Mouse (Mus musculus) testis, adult 2 months (tissue): ENCODE data around the gene Dennd4a. TPM values are rescaled to one million over a fixed set of nuclear protein-coding genes. Genes with fewer than 3 reads are reported as not detected.

Experiments
- H3K27ac ChIP-seq: fragments of 200-500 bp; 2 replicates; pipeline ENCODE4 v1.5.1; 2012; ENCODE audit warnings: low read depth, low read length; ENCODE audit not compliant: control insufficient read depth, insufficient read depth
- H3K27me3 ChIP-seq: fragments of 200-500 bp; 2 replicates; pipeline ENCODE4 v1.6.1; 2012; ENCODE audit warnings: mild to moderate bottlenecking, low read length, moderate library complexity; ENCODE audit not compliant: control insufficient read depth, insufficient read depth
- H3K36me3 ChIP-seq: fragments of 200-500 bp; 2 replicates; pipeline ENCODE4 v1.6.1; 2012; ENCODE audit warnings: mild to moderate bottlenecking, low read length; ENCODE audit not compliant: control insufficient read depth, insufficient read depth
- H3K4me1 ChIP-seq: fragments of 200-500 bp; 2 replicates; pipeline ENCODE4 v1.6.1; 2012; ENCODE audit warnings: low read length; ENCODE audit not compliant: control insufficient read depth, insufficient read depth
- H3K4me3 ChIP-seq: fragments of 200-500 bp; 2 replicates; pipeline ENCODE4 v1.5.1; 2012; ENCODE audit warnings: low read depth, mild to moderate bottlenecking, low read length, moderate library complexity, mixed read lengths; ENCODE audit not compliant: control insufficient read depth
- CTCF ChIP-seq: fragments of 200-500 bp; IDR thresholded peaks from 2 replicates; pipeline ENCODE4 v1.5.1; 2012; ENCODE audit warnings: low read depth, mild to moderate bottlenecking, inconsistent platforms, low read length, moderate library complexity; ENCODE audit not compliant: control insufficient read depth, insufficient read depth, insufficient replicate concordance
- POLR2A ChIP-seq: fragments of 200-500 bp; IDR thresholded peaks from 2 replicates; pipeline ENCODE4 v1.6.1; 2012; ENCODE audit warnings: low read depth, mild to moderate bottlenecking, inconsistent platforms, low read length, moderate library complexity; ENCODE audit not compliant: control insufficient read depth
- polyA plus RNA-seq: library from polyadenylated mRNA; depleted of rRNA; stranded (reverse); fragments of >200 nt; gene quantifications from 2 replicates; pipeline ENCODE4 v1.2.3, GENCODE M21; 2012

The Dennd4a gene
- polyA plus RNA-seq, 1 experiment, result 8.3 TPM

DNA sequence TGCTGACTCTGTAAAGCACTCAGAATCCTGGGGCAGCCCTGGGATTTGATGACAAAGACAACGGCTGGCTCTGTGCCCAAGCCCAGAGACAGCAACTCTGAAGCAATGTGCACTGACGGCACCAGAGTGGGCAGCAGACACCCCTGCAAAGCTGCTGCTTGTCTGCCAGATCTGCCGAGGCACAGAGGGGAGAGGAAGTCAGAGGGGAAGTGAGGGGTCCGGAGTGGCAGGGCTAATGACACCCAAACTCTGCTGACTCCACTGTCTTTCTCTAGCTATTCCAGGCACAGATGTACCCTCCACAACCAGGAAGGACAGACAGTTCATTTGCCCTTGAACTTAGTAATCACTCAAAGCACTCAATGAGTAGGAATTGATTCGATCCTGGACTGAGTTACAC is 39.9 kb upstream of the Dennd4a start:
- Histone ChIP-seq H3K4me1 (peaks cover 3% of the 10 kb centered on the region; the same call in 1 of the 2 replicates), H3K36me3 (no peaks in the 10 kb centered on the region), H3K27me3 (no peaks in the 10 kb centered on the region), H3K27ac (no peak overlapping the region), H3K4me3 (no peak overlapping the region)
- TF ChIP-seq POLR2A (no peak), CTCF (no peak)

DNA sequence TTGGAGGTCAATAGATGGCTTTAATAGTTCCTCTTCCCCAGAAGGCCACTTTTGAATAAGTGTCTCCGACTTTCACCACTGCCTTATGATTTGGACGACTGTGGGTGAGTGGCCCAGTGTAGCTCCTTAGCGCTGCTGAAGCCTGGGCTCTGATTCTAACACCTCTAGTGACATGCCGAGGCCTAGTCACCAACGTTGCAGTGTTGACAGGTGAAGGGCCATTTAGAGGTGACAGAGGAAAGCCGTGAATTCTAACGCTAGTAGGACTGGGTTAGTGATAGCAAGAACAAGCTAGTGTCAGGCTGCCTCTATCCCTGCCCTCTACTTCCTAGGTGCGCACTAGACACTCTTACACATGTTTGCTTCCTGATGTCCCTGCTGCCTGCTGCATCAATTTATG is 37.9 kb upstream of the Dennd4a start:
- TF ChIP-seq POLR2A, result no peak
- TF ChIP-seq CTCF, result no peak
- peaks cover 3% of the 10 kb centered on the region; the same call in 1 of the 2 replicates for H3K4me1 ChIP-seq
- no peaks in the 10 kb centered on the region for H3K27me3 ChIP-seq
- no peak overlapping the region for H3K27ac ChIP-seq
- no peak overlapping the region for H3K4me3 ChIP-seq
- H3K36me3 ChIP-seq, result no peaks in the 10 kb centered on the region

DNA sequence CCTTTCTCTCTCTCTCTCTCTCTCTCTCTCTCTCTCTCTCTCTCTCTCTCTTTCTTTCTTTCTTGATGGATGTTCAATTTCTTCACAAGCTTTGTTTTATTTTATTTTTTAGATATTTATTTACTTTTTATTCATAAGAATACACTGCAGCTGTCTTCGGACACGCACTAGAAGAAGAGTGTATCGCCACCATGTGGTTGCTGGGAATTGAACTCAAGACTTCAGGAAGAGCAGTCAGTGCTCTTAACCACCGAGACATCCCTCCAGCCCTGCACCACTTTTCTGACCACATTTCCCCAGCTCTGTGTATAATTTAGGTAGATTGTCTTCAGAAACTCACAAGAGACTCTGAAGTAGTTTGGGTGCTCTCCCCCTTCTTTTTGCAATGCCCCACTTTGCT is 37.2 kb upstream of the Dennd4a start:
- peaks cover 4% of the 10 kb centered on the region for H3K4me1 ChIP-seq
- no peak overlapping the region for H3K27ac ChIP-seq
- H3K27me3 ChIP-seq, result no peaks in the 10 kb centered on the region

DNA sequence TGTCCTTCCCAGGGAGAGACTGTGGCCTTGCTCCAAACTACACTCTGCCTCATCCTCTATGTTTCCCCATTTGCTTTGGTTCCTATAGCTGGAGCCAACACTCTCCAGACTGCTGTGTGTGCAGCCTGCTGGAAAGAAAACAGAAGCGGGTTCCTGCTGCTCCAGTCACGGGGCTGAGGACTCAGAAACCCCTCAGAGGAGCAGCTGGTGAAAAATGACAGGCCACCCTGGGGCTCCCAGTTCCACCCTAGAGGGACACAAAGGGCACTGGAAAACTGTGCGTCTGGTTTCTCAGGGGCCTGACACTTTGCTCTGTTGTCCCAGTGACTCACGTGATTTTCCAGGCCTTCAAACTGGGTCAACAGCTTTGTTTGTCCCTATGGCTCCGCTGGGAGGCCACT is 36.7 kb upstream of the Dennd4a start:
- no peak overlapping the region for H3K27ac ChIP-seq

More for the DNA sequence above, 37.2 kb upstream of the Dennd4a start:
- TF ChIP-seq POLR2A (no peak), CTCF (no peak)
- H3K36me3 ChIP-seq, result no peaks in the 10 kb centered on the region
- H3K4me3 ChIP-seq, result no peak overlapping the region

DNA sequence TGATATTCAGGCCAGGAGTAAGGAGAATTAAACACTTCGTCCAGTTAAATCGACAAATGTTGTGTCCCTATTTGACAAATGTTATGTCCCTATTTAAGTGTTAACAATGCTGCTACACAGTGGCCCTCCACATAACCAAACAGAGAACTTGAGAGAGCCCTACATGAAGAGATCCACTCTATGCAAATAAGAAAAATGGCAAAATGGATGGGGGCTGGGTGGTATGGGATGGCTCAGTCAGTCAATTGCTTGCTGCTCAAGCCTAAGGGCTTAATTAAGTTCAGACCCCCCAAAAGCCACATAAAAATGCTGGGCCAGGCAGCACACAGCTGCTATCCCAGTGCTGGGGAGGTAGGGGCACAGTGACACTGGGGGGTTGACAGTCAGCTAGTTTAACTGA is 36.3 kb upstream of the Dennd4a start:
- Histone ChIP-seq H3K27ac (no peak overlapping the region), H3K27me3 (no peaks in the 10 kb centered on the region), H3K4me3 (no peak overlapping the region), H3K36me3 (no peaks in the 10 kb centered on the region), H3K4me1 (peaks cover 2% of the 10 kb centered on the region)
- no peak for TF ChIP-seq POLR2A
- no peak for TF ChIP-seq CTCF

More for the DNA sequence above, 36.7 kb upstream of the Dennd4a start:
- no peak for TF ChIP-seq POLR2A
- TF ChIP-seq CTCF, result no peak
- Histone ChIP-seq H3K27me3 (no peaks in the 10 kb centered on the region), H3K4me3 (no peak overlapping the region), H3K4me1 (peaks cover 3% of the 10 kb centered on the region), H3K36me3 (no peaks in the 10 kb centered on the region)

DNA sequence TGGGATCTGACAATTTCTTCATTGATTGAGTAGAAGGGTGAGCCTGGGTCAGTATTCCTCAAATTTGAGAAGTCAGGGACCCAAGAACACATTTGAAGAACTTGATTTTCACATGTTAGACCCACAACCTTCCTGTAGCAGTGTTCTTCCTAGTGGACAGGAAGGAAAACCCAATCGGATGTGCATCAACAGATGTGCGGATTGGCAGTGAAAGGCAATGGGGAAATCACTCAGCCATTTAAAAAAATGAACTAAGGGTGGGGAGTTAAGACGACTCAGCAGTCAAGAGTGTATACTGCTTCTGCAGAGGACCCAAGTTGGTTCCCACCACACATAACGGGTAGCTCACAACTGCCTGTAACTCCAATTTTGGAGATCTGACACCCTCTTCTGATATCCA is 35.6 kb upstream of the Dennd4a start:
- Histone ChIP-seq H3K4me1 (peaks cover 2% of the 10 kb centered on the region), H3K36me3 (no peaks in the 10 kb centered on the region), H3K27ac (no peak overlapping the region), H3K4me3 (no peak overlapping the region), H3K27me3 (no peaks in the 10 kb centered on the region)
- TF ChIP-seq POLR2A (no peak), CTCF (no peak)

DNA sequence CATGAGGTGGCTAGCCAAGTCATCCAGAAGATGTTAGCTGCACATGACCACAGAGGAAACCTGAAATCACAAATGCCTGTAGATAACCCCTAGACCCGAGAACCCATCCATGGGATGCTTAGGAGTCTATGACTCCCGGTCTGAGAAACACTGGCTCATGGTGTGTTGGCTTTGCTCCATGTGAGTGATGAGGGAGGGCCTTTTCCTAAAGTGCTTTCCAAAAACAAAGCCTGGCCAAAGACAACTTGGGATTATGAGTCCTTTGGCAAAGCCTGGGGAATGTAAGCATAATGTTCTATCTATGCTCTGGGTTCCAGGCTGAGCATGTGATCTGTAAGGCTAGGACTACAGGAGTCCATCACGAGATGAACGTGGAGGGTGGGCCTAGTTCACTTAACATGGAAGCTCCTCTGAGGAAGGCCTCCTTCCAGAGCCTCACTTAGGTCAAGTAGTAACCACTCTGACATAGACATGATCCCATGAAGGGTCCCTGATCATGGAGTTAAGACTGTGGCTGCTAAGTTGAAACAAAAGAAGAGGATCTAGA is 33.6 kb upstream of the Dennd4a start:
- H3K36me3 ChIP-seq, result no peaks in the 10 kb centered on the region
- H3K4me1 ChIP-seq, result peaks cover 2% of the 10 kb centered on the region
- no peak for TF ChIP-seq CTCF
- no peak for TF ChIP-seq POLR2A
- H3K27ac ChIP-seq, result no peak overlapping the region
- H3K27me3 ChIP-seq, result no peaks in the 10 kb centered on the region
- no peak overlapping the region for H3K4me3 ChIP-seq
